In the genomic region with DNA sequence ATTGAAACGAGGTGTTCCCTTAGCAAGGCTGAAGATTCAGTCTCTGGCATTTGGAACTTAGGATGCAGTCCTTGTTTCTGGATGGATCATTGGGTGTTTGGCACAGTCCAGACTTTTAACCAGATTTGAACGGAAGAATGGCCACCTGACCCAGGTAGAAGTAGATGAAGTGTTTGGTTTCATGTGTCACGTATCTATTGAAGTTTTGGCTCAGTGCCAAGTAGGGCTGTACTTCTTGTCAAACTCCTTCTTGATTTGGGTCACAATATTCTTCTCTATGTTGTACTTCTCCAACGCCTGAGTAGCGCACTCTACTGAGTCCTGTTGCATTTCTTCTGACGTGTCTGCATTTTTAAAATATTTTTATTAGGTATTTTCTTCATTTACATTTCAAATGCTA, we compare ENCODE assay signal across 24 mouse cellular contexts. TPM values are rescaled to one million over a fixed set of nuclear protein-coding genes. Genes with fewer than 3 reads are reported as not detected.
DNase-seq lines count a peak whose midpoint lies in the region; ATAC-seq lines count a peak whose summit lies in the region.
"Had no signal": no experiment of that assay in that cellular context is flagged by ENCODE, and none has a peak within 500 bp of the region (broad histone marks: within the 10 kb centered on the region; RNA-seq: fewer than 3 reads in every experiment).

No protein-coding gene starts in this region.

- H3K4me3 ChIP-seq in forebrain, embryonic 14.5 days (ENCODE audit: low read depth, low read length), result no peak overlapping the region
- no peak overlapping the region for H3K4me3 ChIP-seq in forebrain, embryonic 12.5 days (replicated peaks)
- H3K4me3 ChIP-seq: forebrain, embryonic 10.5 days; forebrain, embryonic 15.5 days; hindbrain, embryonic 10.5 days; hindbrain, embryonic 13.5 days had no signal

- H3K4me1 ChIP-seq in forebrain, embryonic 14.5 days (ENCODE audit: control insufficient read depth, insufficient read depth, low read length), result no peaks in the 10 kb centered on the region
- no peaks in the 10 kb centered on the region for H3K4me1 ChIP-seq in forebrain, embryonic 12.5 days
- H3K4me1 ChIP-seq: forebrain, embryonic 15.5 days; hindbrain, embryonic 13.5 days had no signal

- ATAC-seq in forebrain, embryonic 14.5 days, result no peak
- no peak for ATAC-seq in forebrain, embryonic 12.5 days (ENCODE audit: low FRiP score)
- ATAC-seq in CD4-positive, CD25-positive, alpha-beta regulatory T cell, adult 4 months, result peak; percentile 58
- ATAC-seq: activated CD4-positive, CD25-positive, alpha-beta regulatory T cell, adult 4 months; forebrain, embryonic 15.5 days; hindbrain, embryonic 16.5 days had no signal

- no peaks in the 10 kb centered on the region for H3K9me3 ChIP-seq in forebrain, embryonic 14.5 days (replicated peaks; ENCODE audit: control insufficient read depth, low read length)
- no peaks in the 10 kb centered on the region for H3K9me3 ChIP-seq in forebrain, embryonic 12.5 days
- H3K9me3 ChIP-seq: forebrain, embryonic 10.5 days; forebrain, embryonic 15.5 days; hindbrain, embryonic 10.5 days; hindbrain, embryonic 13.5 days had no signal

- no peak overlapping the region for H3K4me2 ChIP-seq in forebrain, embryonic 14.5 days (ENCODE audit: low read length)
- H3K4me2 ChIP-seq in forebrain, embryonic 12.5 days, result no peak overlapping the region
- H3K4me2 ChIP-seq: forebrain, embryonic 15.5 days; heart, embryonic 11.5 days; hindbrain, embryonic 13.5 days had no signal

- peak; percentile 14 for DNase-seq in forebrain, embryonic 14.5 days (ENCODE audit: low spot score)
- peak; percentile 26 for DNase-seq in lung, postnatal 36 days
- no peak for DNase-seq in lung, adult 18-20 months
- DNase-seq in naive thymus-derived CD4-positive, alpha-beta T cell, adult 2 months (ENCODE audit: low read depth), result peak; percentile 46
- DNase-seq in layer of hippocampus, postnatal 36 days, result no peak
- no peak for DNase-seq in thymus, postnatal 36 days
- DNase-seq: adrenal gland, adult 8-10 months; adrenal gland, postnatal 25 days; cerebellum, adult 11-12 months; cerebellum, adult 9-10 months; cerebellum, postnatal 14 days; gastrocnemius, postnatal 10 days; gastrocnemius, postnatal 36 days had no signal

- H3K9ac ChIP-seq in forebrain, embryonic 14.5 days (ENCODE audit: low read length), result no peak overlapping the region
- no peak overlapping the region for H3K9ac ChIP-seq in forebrain, embryonic 12.5 days
- H3K9ac ChIP-seq: forebrain, embryonic 15.5 days; hindbrain, embryonic 13.5 days had no signal

- 88% methylated on average over 6 of the region's 6 CpGs for WGBS in forebrain, embryonic 14.5 days
- WGBS in forebrain, embryonic 12.5 days, result 86% methylated on average over 6 of the region's 6 CpGs

- no peaks in the 10 kb centered on the region for H3K36me3 ChIP-seq in forebrain, embryonic 14.5 days (ENCODE audit: control insufficient read depth, insufficient read depth, low read length)
- H3K36me3 ChIP-seq in forebrain, embryonic 12.5 days (replicated peaks), result no peaks in the 10 kb centered on the region
- H3K36me3 ChIP-seq: forebrain, embryonic 10.5 days; forebrain, embryonic 15.5 days; hindbrain, embryonic 10.5 days; hindbrain, embryonic 13.5 days had no signal

- no peak overlapping the region for H3K27ac ChIP-seq in forebrain, embryonic 14.5 days (ENCODE audit: low read depth, low read length)
- H3K27ac ChIP-seq in forebrain, embryonic 12.5 days, result no peak overlapping the region
- H3K27ac ChIP-seq: forebrain, embryonic 10.5 days; forebrain, embryonic 15.5 days; hindbrain, embryonic 10.5 days; hindbrain, embryonic 13.5 days had no signal

- no peaks in the 10 kb centered on the region for H3K27me3 ChIP-seq in forebrain, embryonic 14.5 days (replicated peaks; ENCODE audit: control insufficient read depth, insufficient read depth, low read length)
- no peaks in the 10 kb centered on the region for H3K27me3 ChIP-seq in forebrain, embryonic 12.5 days
- H3K27me3 ChIP-seq: forebrain, embryonic 15.5 days; hindbrain, embryonic 13.5 days had no signal

RNA-seq across cellular contexts. Expression of a gene that starts 29.6 kb away (rescaled TPM):
- 0.10 TPM in 1 of 2 replicates, not detected in the other for polyA plus RNA-seq in forebrain, embryonic 14.5 days (2014; fragmentation: Nextera tagmentation; extraction: Ambion mirVana)
- 0.08 TPM in 1 of 2 replicates, not detected in the other for polyA plus RNA-seq in forebrain, embryonic 12.5 days (2016; fragmentation: Nextera tagmentation; extraction: Ambion mirVana)
- polyA plus RNA-seq in CD4-positive, CD25-positive, alpha-beta regulatory T cell, adult 4 months (2017; shearing (Covaris generic)), result 100 to 1,000 TPM; 309 to 337 TPM
- total RNA-seq in layer of hippocampus, postnatal 36 days (2021), result not detected
- total RNA-seq: adrenal gland, postnatal 25 days; ES-E14; gastrocnemius, postnatal 36 days; granulocyte monocyte progenitor cell, adult 5-6 weeks had no signal

Comparison
In these comparisons a context has a peak if more than half of its experiments do, and no peak if none do; other contexts are left out.
1. DNase-seq: peak in forebrain, embryonic 14.5 days (single experiment), lung, postnatal 36 days (single experiment) and naive thymus-derived CD4-positive, alpha-beta T cell, adult 2 months (single experiment); none in lung, adult 18-20 months (0 of 2), layer of hippocampus, postnatal 36 days (0 of 2) and thymus, postnatal 36 days (0 of 2).
2. RNA of a gene that starts 29.6 kb away (polyA plus RNA-seq): 309 to 337 TPM in CD4-positive, CD25-positive, alpha-beta regulatory T cell, adult 4 months; 0.10 TPM in forebrain, embryonic 14.5 days and 0.08 TPM in forebrain, embryonic 12.5 days; every median in the first group is over 100 times any median in the second.